Mouse (Mus musculus) lung, embryonic 15.5 days (tissue): ENCODE data around the gene Arid1b. TPM values are rescaled to one million over a fixed set of nuclear protein-coding genes. Genes with fewer than 3 reads are reported as not detected.

Experiments used
- ATAC-seq: fragments of 200-750 bp; cut with Nextera tagmentation; 2 replicates; pipeline ENCODE4 v1.8.0; 2017; ENCODE audit warnings: moderate number of reproducible peaks, borderline replicate concordance; ENCODE audit not compliant: low FRiP score, low TSS enrichment; ENCODE audit errors: extremely low read depth
- H3K27ac ChIP-seq: fragments of 300-500 bp; sonication (generic); 2 replicates; pipeline ENCODE4 v1.5.1; 2015; ENCODE audit warnings: moderate library complexity, mild to moderate bottlenecking, inconsistent platforms
- H3K27me3 ChIP-seq: fragments of 300-500 bp; sonication (generic); 2 replicates; pipeline ENCODE4 v1.6.1; 2015; ENCODE audit warnings: inconsistent platforms
- H3K36me3 ChIP-seq: fragments of 300-500 bp; sonication (generic); 2 replicates; pipeline ENCODE4 v1.6.1; 2015; ENCODE audit warnings: inconsistent platforms
- H3K4me1 ChIP-seq: fragments of 300-500 bp; sonication (generic); 2 replicates; pipeline ENCODE4 v1.6.1; 2015; ENCODE audit warnings: inconsistent platforms
- H3K4me2 ChIP-seq: fragments of 300-500 bp; sonication (generic); 2 replicates; pipeline ENCODE4 v1.6.1; 2015; ENCODE audit warnings: inconsistent platforms, mild to moderate bottlenecking, moderate library complexity
- H3K4me3 ChIP-seq: fragments of 300-500 bp; sonication (generic); 2 replicates; pipeline ENCODE4 v1.5.1; 2015; ENCODE audit warnings: mild to moderate bottlenecking, inconsistent platforms
- H3K9ac ChIP-seq: fragments of 300-500 bp; sonication (generic); 2 replicates; pipeline ENCODE4 v1.6.1; 2015; ENCODE audit warnings: inconsistent platforms
- H3K9me3 ChIP-seq: fragments of 300-500 bp; sonication (generic); 2 replicates; pipeline ENCODE4 v1.6.1; 2016; ENCODE audit warnings: inconsistent platforms
- WGBS: fragments of 180-500 bp; shearing (Covaris S2); methylation state at CpG from one replicate; pipeline ENCODE4 v1.1.7; 2015; 5-methylcytosine and 5-hydroxymethylcytosine counted together
- polyA plus RNA-seq: library from polyadenylated mRNA; unstranded; fragments of >200 nt; fragmentation: Nextera tagmentation; extraction: Ambion mirVana; gene quantifications from 2 replicates; pipeline ENCODE4 v1.2.1, GENCODE M21; 2015

The Arid1b gene
- polyA plus RNA-seq, 1 experiment from 2014 or later: 10.5 TPM

- Histone ChIP-seq H3K27ac (no peak overlapping the region), H3K9ac (no peak overlapping the region), H3K9me3 (no peaks in the 10 kb centered on the region), H3K4me2 (no peak overlapping the region), H3K4me1 (peaks cover 2% of the 10 kb centered on the region; the same call in 1 of the 2 replicates), H3K4me3 (no peak overlapping the region), H3K36me3 (no peaks in the 10 kb centered on the region), H3K27me3 (no peaks in the 10 kb centered on the region)
- no peak for ATAC-seq
- 94% methylated on average over 2 of the region's 2 CpGs for WGBS
Observed at GRCm38 (mm10) chr17:5187546-5187945, 193.4 kb downstream of the Arid1b start.

DNA sequence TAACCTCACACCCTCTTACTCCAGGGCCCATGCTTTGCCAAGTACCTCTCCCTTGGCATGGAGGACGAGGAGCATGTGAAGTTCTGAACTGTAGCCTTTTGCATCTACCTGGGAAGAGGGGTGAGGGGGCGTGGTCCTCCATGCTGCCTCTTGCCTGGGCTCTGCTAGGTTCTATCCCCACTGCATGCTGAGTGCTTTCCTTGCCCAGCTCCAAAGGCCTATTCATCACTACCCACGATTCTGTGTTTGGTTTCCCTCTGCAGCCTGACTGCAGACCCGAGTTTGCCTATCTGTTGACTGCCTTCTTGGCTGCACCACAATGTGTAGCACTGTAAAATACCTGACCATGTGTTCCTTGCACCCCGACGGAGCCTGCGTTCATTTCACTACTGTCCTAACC lies 194.3 kb downstream of the Arid1b start:
- Histone ChIP-seq H3K4me1 (peaks cover 3% of the 10 kb centered on the region; the same call in 1 of the 2 replicates), H3K4me3 (no peak overlapping the region), H3K27ac (peak overlapping the region; percentile 34; the same call in 1 of the 2 replicates), H3K36me3 (no peaks in the 10 kb centered on the region), H3K9me3 (no peaks in the 10 kb centered on the region), H3K27me3 (no peaks in the 10 kb centered on the region), H3K4me2 (no peak overlapping the region), H3K9ac (no peak overlapping the region)
- WGBS: 69% methylated on average over 7 of the region's 7 CpGs
- no peak for ATAC-seq

DNA sequence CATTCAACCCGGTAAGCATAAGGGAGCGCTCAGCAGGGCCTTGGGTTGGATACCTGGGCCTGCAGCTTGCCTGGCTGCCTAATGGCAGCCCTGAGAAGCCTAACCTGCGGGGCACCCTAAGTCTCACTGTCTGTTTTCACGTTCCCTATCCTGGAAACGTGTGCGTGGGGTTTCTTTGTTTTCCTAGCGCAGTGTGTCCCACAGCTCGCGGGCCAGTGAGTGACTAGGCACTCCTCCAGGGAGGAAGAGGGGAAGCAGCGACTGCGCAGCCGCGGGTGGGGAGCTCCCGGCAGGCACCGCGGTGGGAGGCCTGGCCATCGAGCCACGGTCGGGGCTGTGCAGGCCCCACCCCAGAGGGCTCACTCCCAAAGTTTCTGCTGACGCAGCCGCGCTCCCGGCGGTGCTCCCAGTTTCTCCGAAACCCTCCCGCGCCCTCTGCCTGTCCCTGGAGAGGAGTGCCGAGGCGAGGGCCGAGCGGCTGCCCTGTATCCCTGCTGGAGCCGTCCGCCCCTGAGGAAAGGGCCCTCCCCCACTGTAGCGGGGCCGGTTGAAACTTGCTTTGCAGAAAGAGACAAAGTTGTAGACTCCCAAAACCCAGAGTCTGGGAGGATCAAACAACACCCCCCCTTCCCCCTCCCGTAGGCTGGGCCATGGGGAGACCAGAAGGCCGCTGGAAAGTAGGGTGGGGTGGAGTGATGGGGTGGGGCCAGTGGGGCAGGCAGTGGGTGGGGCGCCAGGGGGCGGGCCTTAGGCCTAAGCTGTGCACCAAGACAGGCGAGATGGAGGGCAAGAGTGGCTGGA lies 195.6 kb downstream of the Arid1b start:
- Histone ChIP-seq H3K9me3 (no peaks in the 10 kb centered on the region), H3K9ac (peak overlapping the region; percentile 55), H3K4me2 (peak overlapping the region; percentile 89), H3K4me1 (peaks cover 11% of the 10 kb centered on the region), H3K4me3 (peak overlapping the region; percentile 48), H3K27me3 (no peaks in the 10 kb centered on the region), H3K27ac (peak overlapping the region; percentile 98), H3K36me3 (no peaks in the 10 kb centered on the region)
- ATAC-seq: peak; percentile 98
- WGBS: 2% methylated on average over 39 of the region's 40 CpGs

GRCm38 (mm10) chr17:5190367-5190766 lies 196.2 kb downstream of the Arid1b start:
- ATAC-seq: no peak
- H3K9ac ChIP-seq: peak overlapping the region; percentile 55; the same call in 1 of the 2 replicates
- no peaks in the 10 kb centered on the region for H3K27me3 ChIP-seq
- peak overlapping the region; percentile 48 for H3K4me3 ChIP-seq
- H3K36me3 ChIP-seq: no peaks in the 10 kb centered on the region
- peaks cover 12% of the 10 kb centered on the region for H3K4me1 ChIP-seq
- peak overlapping the region; percentile 89 for H3K4me2 ChIP-seq
- no peaks in the 10 kb centered on the region for H3K9me3 ChIP-seq
- WGBS: 21% methylated on average over 3 of the region's 3 CpGs
- H3K27ac ChIP-seq: peak overlapping the region; percentile 98

DNA sequence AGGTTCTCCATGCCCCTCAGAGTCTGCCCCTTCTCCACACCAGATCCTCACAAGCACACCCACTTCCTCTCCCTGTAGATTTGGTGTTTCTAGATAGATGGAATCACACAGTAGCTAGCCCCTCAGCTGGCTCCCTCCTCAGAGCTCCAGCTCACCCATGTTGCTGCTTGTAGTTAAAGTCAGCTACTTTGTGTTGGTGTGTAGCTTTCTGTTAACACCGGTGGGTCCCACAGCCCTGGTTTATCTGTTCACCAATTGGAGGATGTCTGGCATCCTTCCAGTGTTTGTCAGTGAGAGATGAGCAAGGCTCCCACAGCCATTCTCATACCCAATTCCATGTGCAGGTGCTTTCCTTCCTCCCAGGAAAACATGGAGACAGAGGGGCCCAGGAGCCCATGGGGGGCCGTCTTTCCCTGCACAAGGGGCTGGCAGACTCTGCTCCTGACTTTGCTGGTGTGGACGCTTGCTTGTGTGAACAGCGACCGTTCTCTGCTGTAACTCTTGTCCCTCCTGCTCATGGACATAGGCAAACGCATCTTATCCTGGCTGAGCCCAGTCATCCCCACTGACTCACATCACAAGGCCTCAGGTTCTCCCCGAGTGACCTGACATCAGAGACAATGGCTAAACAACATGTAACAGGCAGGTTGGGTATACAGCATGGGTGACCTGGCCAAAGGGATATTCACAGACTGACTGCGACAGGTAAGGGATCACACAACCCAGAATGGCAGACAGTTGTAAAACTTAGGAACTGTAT lies 200.2 kb downstream of the Arid1b start:
- Histone ChIP-seq H3K4me2 (no peak overlapping the region), H3K9ac (no peak overlapping the region), H3K27ac (no peak overlapping the region), H3K27me3 (no peaks in the 10 kb centered on the region), H3K9me3 (no peaks in the 10 kb centered on the region), H3K4me3 (no peak overlapping the region), H3K36me3 (no peaks in the 10 kb centered on the region), H3K4me1 (peaks cover 39% of the 10 kb centered on the region)
- WGBS: 70% methylated on average over 8 of the region's 8 CpGs
- no peak for ATAC-seq

DNA sequence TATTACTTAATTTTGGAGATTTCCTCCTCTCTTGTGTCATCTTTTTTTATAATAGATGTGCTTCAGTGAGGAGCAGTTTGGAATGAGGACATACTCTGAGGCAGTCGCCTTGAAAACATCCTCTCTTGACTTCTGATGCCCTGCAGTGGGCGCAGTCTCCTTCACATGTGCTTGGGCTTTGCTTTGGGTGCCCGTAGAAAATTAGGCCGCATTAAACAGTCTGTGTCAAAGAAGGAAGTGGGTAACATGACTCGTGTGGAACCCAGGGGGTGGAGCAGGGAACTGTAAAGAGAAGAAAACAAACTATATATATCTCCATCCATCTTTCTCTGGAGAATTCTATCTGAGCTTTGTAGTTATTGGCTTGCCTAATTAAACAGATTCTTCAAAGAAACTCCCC lies 201.3 kb downstream of the Arid1b start:
- 56% methylated on average over 5 of the region's 5 CpGs for WGBS
- Histone ChIP-seq H3K4me3 (no peak overlapping the region), H3K27ac (no peak overlapping the region), H3K4me1 (peaks cover 39% of the 10 kb centered on the region), H3K9me3 (no peaks in the 10 kb centered on the region), H3K4me2 (no peak overlapping the region), H3K36me3 (no peaks in the 10 kb centered on the region), H3K27me3 (no peaks in the 10 kb centered on the region), H3K9ac (no peak overlapping the region)
- ATAC-seq: no peak

- 89% methylated on average over 10 of the region's 10 CpGs for WGBS
- peaks cover 39% of the 10 kb centered on the region for H3K4me1 ChIP-seq
Observed at GRCm38 (mm10) chr17:5196005-5196404, 201.9 kb downstream of the Arid1b start.

GRCm38 (mm10) chr17:5196508-5196907 lies 202.4 kb downstream of the Arid1b start:
- WGBS: 53% methylated on average over 6 of the region's 6 CpGs
- Histone ChIP-seq H3K36me3 (no peaks in the 10 kb centered on the region), H3K4me1 (peaks cover 39% of the 10 kb centered on the region), H3K27me3 (no peaks in the 10 kb centered on the region), H3K27ac (no peak overlapping the region), H3K9ac (no peak overlapping the region), H3K4me2 (no peak overlapping the region), H3K4me3 (no peak overlapping the region), H3K9me3 (no peaks in the 10 kb centered on the region)
- no peak for ATAC-seq

More at GRCm38 (mm10) chr17:5196005-5196404, 201.9 kb downstream of the Arid1b start:
- Histone ChIP-seq H3K9me3 (no peaks in the 10 kb centered on the region), H3K9ac (no peak overlapping the region), H3K27ac (no peak overlapping the region), H3K27me3 (no peaks in the 10 kb centered on the region), H3K4me2 (no peak overlapping the region), H3K4me3 (no peak overlapping the region), H3K36me3 (no peaks in the 10 kb centered on the region)
- ATAC-seq: no peak

GRCm38 (mm10) chr17:5197083-5197482 lies 203.0 kb downstream of the Arid1b start:
- 71% methylated on average over 2 of the region's 2 CpGs for WGBS
- Histone ChIP-seq H3K9me3 (no peaks in the 10 kb centered on the region), H3K36me3 (no peaks in the 10 kb centered on the region), H3K4me3 (no peak overlapping the region), H3K9ac (no peak overlapping the region), H3K27me3 (no peaks in the 10 kb centered on the region), H3K4me1 (peaks cover 41% of the 10 kb centered on the region), H3K4me2 (no peak overlapping the region), H3K27ac (0 out of 2 replicates have a peak overlapping the region, but pooled peaks have one; percentile 2)
- ATAC-seq: no peak

- WGBS: 54% methylated on average over 3 of the region's 3 CpGs
- Histone ChIP-seq H3K4me1 (peaks cover 45% of the 10 kb centered on the region), H3K36me3 (no peaks in the 10 kb centered on the region), H3K27ac (peak overlapping the region; percentile 34), H3K27me3 (no peaks in the 10 kb centered on the region), H3K4me3 (no peak overlapping the region), H3K4me2 (no peak overlapping the region), H3K9ac (no peak overlapping the region), H3K9me3 (no peaks in the 10 kb centered on the region)
- no peak for ATAC-seq
Observed at GRCm38 (mm10) chr17:5197765-5198164, 203.6 kb downstream of the Arid1b start.

DNA sequence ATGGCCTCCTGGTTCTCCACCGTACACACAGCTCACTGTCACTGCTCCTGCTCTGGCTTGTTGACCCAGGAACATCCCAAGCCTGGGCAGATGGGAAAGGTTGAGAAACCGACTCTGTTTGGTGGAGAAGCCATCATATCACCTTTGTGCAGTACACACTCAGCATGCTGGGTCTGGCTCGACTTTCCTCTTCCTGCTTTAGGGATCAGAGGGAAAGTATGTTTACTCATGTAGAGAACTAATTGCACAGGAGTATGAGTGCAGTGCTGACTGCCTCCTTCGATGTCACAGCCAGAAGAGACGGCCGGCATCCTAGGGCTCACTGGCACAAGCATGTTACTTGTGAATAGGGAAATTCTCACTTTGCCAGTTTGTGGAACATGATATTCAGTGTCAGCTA lies 204.1 kb downstream of the Arid1b start:
- ATAC-seq: no peak
- Histone ChIP-seq H3K4me1 (peaks cover 50% of the 10 kb centered on the region), H3K4me3 (no peak overlapping the region), H3K4me2 (no peak overlapping the region), H3K27me3 (no peaks in the 10 kb centered on the region), H3K9ac (no peak overlapping the region), H3K9me3 (no peaks in the 10 kb centered on the region), H3K36me3 (no peaks in the 10 kb centered on the region), H3K27ac (peak overlapping the region; percentile 34)
- 31% methylated on average over 6 of the region's 6 CpGs for WGBS

DNA sequence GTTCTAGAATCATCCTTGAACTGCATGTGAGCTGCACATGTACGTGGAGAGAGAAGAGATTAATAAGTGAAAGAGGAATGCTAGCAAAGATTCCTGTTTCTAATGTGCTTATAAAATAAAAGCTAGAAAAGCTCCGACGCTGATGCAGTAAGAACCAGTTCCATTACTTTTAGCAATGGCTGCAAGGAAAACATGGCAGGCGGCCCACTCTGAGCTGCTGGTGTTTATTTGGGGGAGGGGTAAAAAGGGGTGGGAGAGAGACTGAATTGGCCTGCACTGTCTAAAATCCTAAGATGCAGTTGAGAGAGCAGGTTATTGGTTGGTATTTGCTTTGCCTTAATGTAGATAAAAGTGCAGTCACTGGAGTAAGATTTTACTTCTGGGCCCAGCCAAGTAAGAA lies 204.7 kb downstream of the Arid1b start:
- Histone ChIP-seq H3K9me3 (no peaks in the 10 kb centered on the region), H3K27ac (peak overlapping the region; percentile 62), H3K9ac (no peak overlapping the region), H3K4me2 (no peak overlapping the region), H3K36me3 (no peaks in the 10 kb centered on the region), H3K4me1 (peaks cover 55% of the 10 kb centered on the region), H3K4me3 (no peak overlapping the region), H3K27me3 (no peaks in the 10 kb centered on the region)
- 53% methylated on average over 4 of the region's 4 CpGs for WGBS
- ATAC-seq: no peak
